Mouse (Mus musculus) myocyte (in vitro differentiated cells): Measurements from ENCODE around the gene Fam131c. TPM values are rescaled to one million over a fixed set of nuclear protein-coding genes. Genes with fewer than 3 reads are reported as not detected.
A peak's percentile ranks its signal among the peaks of the same experiment; 100 is the strongest.

Experiments used
- H3K27me3 ChIP-seq: one replicate; pipeline ENCODE4 v1.6.1; 2011; ENCODE audit not compliant: control insufficient read depth, insufficient read depth, insufficient read length
- H3K36me3 ChIP-seq: one replicate; pipeline ENCODE4 v1.6.1; 2011; ENCODE audit not compliant: control insufficient read depth, insufficient read depth
- H3K4me2 ChIP-seq: one replicate; pipeline ENCODE4 v1.6.1; 2011; ENCODE audit warnings: low read depth, control low read depth
- H3K4me3 ChIP-seq: one replicate; pipeline ENCODE4 v1.5.1; 2011; ENCODE audit warnings: mild to moderate bottlenecking, control low read depth, moderate library complexity
- H3K79me2 ChIP-seq: one replicate; pipeline ENCODE4 v1.6.1; 2011; ENCODE audit not compliant: control insufficient read depth, insufficient read depth
- H3ac ChIP-seq: one replicate; pipeline ENCODE4 v1.6.1; 2011; ENCODE audit not compliant: control insufficient read depth, insufficient read length
- CEBPB ChIP-seq: IDR thresholded peaks from 2 replicates; pipeline ENCODE4 v1.6.1; 2011; ENCODE audit warnings: mild to moderate bottlenecking, moderate library complexity; ENCODE audit not compliant: poor library complexity, insufficient read depth, severe bottlenecking
- E2F4 ChIP-seq: IDR thresholded peaks from one replicate; pipeline ENCODE4 v1.6.1; 2011; ENCODE audit warnings: mild to moderate bottlenecking, control low read depth, moderate library complexity; ENCODE audit not compliant: insufficient read depth
- MAX ChIP-seq: IDR thresholded peaks from one replicate; pipeline ENCODE4 v1.6.1; 2011; ENCODE audit warnings: low read depth, mild to moderate bottlenecking, control low read depth
- MYOD1 ChIP-seq, 3 experiments: IDR thresholded peaks; one replicate each; pipeline ENCODE4 v1.6.1; 2011; ENCODE audit warnings: control low read depth in 2 of 3, low read depth in 2 of 3, mild to moderate bottlenecking in 2 of 3, moderate library complexity in 1 of 3; ENCODE audit not compliant: insufficient read length in 2 of 3, control insufficient read depth in 1 of 3
- MYOG ChIP-seq, 3 experiments: IDR thresholded peaks; one replicate each; pipeline ENCODE4 v1.6.1; 2011; ENCODE audit warnings: control low read depth in 2 of 3, low read depth in 2 of 3, mild to moderate bottlenecking in 2 of 3; ENCODE audit not compliant: insufficient read length in 2 of 3, control insufficient read depth in 1 of 3, insufficient read depth in 1 of 3
- POLR2A ChIP-seq: IDR thresholded peaks from one replicate; pipeline ENCODE4 v1.6.1; 2011; ENCODE audit warnings: low read depth, mild to moderate bottlenecking, control low read depth, moderate library complexity; ENCODE audit not compliant: insufficient read length
- POLR2AphosphoS2 ChIP-seq: IDR thresholded peaks from one replicate; pipeline ENCODE4 v1.6.1; 2011; ENCODE audit warnings: low read depth, control low read depth; ENCODE audit not compliant: insufficient read length
- REST ChIP-seq: IDR thresholded peaks from one replicate; pipeline ENCODE4 v1.6.1; 2011; ENCODE audit warnings: mild to moderate bottlenecking, control low read depth, moderate library complexity; ENCODE audit not compliant: insufficient read depth, insufficient read length
- SRF ChIP-seq: IDR thresholded peaks from one replicate; pipeline ENCODE4 v1.6.1; 2011; ENCODE audit warnings: low read depth; ENCODE audit not compliant: control insufficient read depth, insufficient read length
- TCF12 ChIP-seq: IDR thresholded peaks from one replicate; pipeline ENCODE4 v1.6.1; 2011; ENCODE audit warnings: mild to moderate bottlenecking, control low read depth; ENCODE audit not compliant: poor library complexity, insufficient read depth, severe bottlenecking
- TCF3 ChIP-seq: IDR thresholded peaks from one replicate; pipeline ENCODE4 v1.6.1; 2011; ENCODE audit warnings: low read depth, control low read depth; ENCODE audit not compliant: insufficient read length
- USF1 ChIP-seq: IDR thresholded peaks from one replicate; pipeline ENCODE4 v1.6.1; 2011; ENCODE audit warnings: low read depth, mild to moderate bottlenecking, control low read depth, moderate library complexity
- polyA plus RNA-seq: library from polyadenylated mRNA; unstranded; fragments of >200 nt; fragmentation: generic; extraction: Trizol; gene quantifications from one replicate; pipeline ENCODE4 v1.2.1, GENCODE M21; 2012; ENCODE audit warnings: missing spikeins

The Fam131c gene
- polyA plus RNA-seq, 1 experiment = 0.77 TPM

DNA sequence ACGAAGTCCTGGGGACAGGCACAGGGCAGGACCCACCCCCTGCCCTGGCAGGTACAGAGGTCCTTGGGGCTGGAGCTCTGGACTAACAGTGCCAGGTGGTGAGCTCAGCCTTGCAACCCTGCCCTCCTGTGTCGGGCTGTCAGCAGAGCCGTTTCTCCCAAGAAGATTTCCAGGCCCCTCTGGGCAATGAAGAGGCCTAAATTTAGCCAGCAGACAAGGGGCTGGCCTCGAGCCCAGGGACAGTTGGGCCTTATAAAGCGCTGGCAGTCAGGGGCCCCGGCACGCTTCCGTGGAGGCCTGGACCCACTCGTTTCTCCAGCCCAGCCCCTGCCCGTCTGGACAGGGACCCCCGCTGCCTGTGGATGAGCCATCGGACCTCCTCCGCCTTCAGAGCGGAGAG lies 53.4 kb downstream of the Fam131c start:
- Histone ChIP-seq H3K4me2 (peak overlapping the region; percentile 48), H3K79me2 (no peaks in the 10 kb centered on the region), H3K27me3 (no peaks in the 10 kb centered on the region), H3K36me3 (no peaks in the 10 kb centered on the region), H3K4me3 (peak overlapping the region; percentile 8), H3ac (no peak overlapping the region)
- peak in 2 of 3 experiments; percentile 33 to 76 for TF ChIP-seq MYOD1 (IDR thresholded peaks at IDR 0.05; ENCODE audit: control insufficient read depth in 1 of 3, insufficient read length in 2 of 3, low read depth in 2 of 3)
- TF ChIP-seq USF1 = no peak
- peak; percentile 40 for TF ChIP-seq POLR2AphosphoS2
- no peak for TF ChIP-seq TCF12
- TF ChIP-seq REST = no peak
- no peak for TF ChIP-seq SRF
- TF ChIP-seq POLR2A = peak; percentile 43
- TF ChIP-seq TCF3 = no peak
- no peak for TF ChIP-seq E2F4
- TF ChIP-seq CEBPB = no peak
- TF ChIP-seq MYOG (IDR thresholded peaks at IDR 0.05; ENCODE audit: control insufficient read depth in 1 of 3, insufficient read depth in 1 of 3, insufficient read length in 2 of 3, low read depth in 2 of 3) = peak in 1 of 3 experiments; percentile 11
- TF ChIP-seq MAX = no peak

GRCm38 (mm10) chr4:141422841-141423240 lies 54.8 kb downstream of the Fam131c start:
- peak overlapping the region; percentile 91 for H3K4me2 ChIP-seq
- peak in 1 of 3 experiments; percentile 5 for TF ChIP-seq MYOD1 (IDR thresholded peaks at IDR 0.05; ENCODE audit: control insufficient read depth in 1 of 3, insufficient read length in 2 of 3, low read depth in 2 of 3)
- TF ChIP-seq SRF = no peak
- peak; percentile 12 for TF ChIP-seq POLR2A
- no peak for TF ChIP-seq MAX
- H3K4me3 ChIP-seq = peak overlapping the region; percentile 8
- H3K27me3 ChIP-seq = no peaks in the 10 kb centered on the region
- no peaks in the 10 kb centered on the region for H3K36me3 ChIP-seq
- no peaks in the 10 kb centered on the region for H3K79me2 ChIP-seq
- no peak overlapping the region for H3ac ChIP-seq

GRCm38 (mm10) chr4:141423288-141423687 lies 55.3 kb downstream of the Fam131c start:
- H3K36me3 ChIP-seq = no peaks in the 10 kb centered on the region
- no peak overlapping the region for H3ac ChIP-seq
- no peak overlapping the region for H3K4me3 ChIP-seq
- TF ChIP-seq MYOD1 (IDR thresholded peaks at IDR 0.05; ENCODE audit: control insufficient read depth in 1 of 3, insufficient read length in 2 of 3, low read depth in 2 of 3) (peak in 1 of 3 experiments; percentile 75), MAX (no peak), POLR2AphosphoS2 (no peak), SRF (no peak), MYOG (IDR thresholded peaks at IDR 0.05; ENCODE audit: control insufficient read depth in 1 of 3, insufficient read depth in 1 of 3, insufficient read length in 2 of 3, low read depth in 2 of 3) (peak in 1 of 3 experiments; percentile 75), E2F4 (no peak), CEBPB (no peak), TCF12 (no peak), REST (no peak), TCF3 (no peak)
- no peaks in the 10 kb centered on the region for H3K79me2 ChIP-seq
- peak overlapping the region; percentile 91 for H3K4me2 ChIP-seq
- H3K27me3 ChIP-seq = no peaks in the 10 kb centered on the region

DNA sequence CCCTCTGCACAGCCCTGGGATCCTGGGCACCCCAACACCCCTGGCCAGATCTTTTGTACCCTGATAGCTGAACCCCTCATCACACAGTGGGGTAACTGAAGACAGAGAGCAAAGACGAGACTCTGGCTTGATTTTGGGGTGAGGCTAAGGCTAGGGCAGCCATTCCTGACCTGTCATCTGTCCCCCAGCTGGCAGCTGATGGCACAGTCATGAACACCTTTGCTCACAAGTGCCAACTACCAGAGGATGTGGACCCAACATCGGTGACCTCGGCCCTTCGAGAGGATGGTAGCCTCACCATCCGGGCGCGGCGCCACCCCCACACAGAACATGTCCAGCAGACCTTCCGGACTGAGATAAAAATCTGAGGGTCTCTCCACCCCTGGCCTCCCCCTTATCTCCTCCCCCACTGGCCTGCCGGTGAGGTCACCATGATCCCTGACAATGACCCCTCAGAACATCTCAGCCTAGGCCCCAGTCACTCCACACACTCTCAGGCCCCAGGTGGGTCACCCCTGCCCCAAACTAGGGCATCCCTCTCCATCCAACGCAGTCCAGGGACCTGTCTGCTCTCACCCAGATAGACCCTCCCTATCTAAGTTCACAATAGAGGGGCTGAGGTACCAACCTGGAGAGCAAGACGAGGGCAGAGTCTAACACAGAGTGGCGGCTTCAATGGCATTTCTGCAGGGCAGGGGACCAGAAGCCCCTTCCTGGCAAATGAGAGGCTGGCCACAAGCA lies 55.8 kb downstream of the Fam131c start:
- Histone ChIP-seq H3K36me3 (no peaks in the 10 kb centered on the region), H3K4me3 (no peak overlapping the region), H3K4me2 (peak overlapping the region; percentile 91), H3K27me3 (no peaks in the 10 kb centered on the region), H3K79me2 (no peaks in the 10 kb centered on the region), H3ac (no peak overlapping the region)
- no peak for TF ChIP-seq USF1
- no peak for TF ChIP-seq POLR2A
- no peak for TF ChIP-seq E2F4
- peak in 1 of 3 experiments; percentile 26 for TF ChIP-seq MYOD1 (IDR thresholded peaks at IDR 0.05; ENCODE audit: control insufficient read depth in 1 of 3, insufficient read length in 2 of 3, low read depth in 2 of 3)
